Mouse (Mus musculus): ENCODE data around the gene Ttll5.

DNA sequence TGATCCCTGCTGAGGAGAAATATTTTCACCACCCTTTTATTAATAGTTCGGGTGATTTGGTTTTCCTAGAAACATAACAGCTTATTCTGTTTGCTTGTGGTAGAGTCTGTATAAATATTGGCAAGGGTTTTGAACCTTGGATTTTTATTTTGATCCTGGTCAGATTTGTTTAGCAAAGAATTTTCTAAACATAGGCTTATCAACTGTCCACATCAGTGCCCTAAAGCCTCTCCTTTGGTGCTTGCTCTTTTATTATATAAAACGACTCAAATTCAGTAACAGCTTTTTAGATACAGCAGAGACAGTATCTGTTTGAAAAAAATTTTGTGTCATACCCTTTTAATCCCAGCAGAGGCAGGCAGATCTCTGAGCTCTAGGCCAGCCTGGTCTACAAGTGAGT, 1.4 kb downstream of the Ttll5 start:
- no peak for TF ChIP-seq EP300 (IDR thresholded peaks at IDR 0.05; ENCODE audit: low read depth)
- TF ChIP-seq CTCF (IDR thresholded peaks at IDR 0.05; ENCODE audit: low read depth), result no peak

All from liver, embryonic 14.5 days (tissue).